Mouse (Mus musculus) kidney, postnatal 10 days (tissue): ENCODE measurements at regions not wholly inside any gene's neighbourhood (a gene's known extent, or its start where the extent isn't known, plus 50 kb on each side); places are given as distances from the start of the nearest gene placed in this dataset.

Source experiments
- DNase-seq: peaks from one replicate; pipeline ENCODE4 v3.0.0; 2021; ENCODE audit warnings: mixed read lengths

DNA sequence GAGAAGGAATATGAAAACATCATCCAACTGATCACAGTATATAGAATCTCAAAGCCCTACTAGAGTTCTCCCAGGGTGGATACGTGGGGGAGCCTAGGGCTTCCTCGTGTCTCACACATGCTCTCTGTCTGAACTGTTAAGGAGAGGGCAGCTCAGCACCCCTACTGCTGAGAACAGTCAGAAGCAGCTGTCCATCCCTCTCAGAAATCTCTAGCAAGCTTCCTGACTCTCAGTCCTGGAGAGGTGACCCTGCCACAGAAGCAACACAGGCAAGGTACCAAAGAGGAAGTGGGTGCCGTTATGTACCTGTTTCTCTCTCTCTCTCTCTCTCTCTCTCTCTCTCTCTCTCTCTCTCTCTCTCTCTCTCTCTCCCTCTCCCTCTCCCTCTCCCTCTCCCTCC is 317.7 kb upstream of the Trib2 start:
- DNase-seq, result no peak

DNA sequence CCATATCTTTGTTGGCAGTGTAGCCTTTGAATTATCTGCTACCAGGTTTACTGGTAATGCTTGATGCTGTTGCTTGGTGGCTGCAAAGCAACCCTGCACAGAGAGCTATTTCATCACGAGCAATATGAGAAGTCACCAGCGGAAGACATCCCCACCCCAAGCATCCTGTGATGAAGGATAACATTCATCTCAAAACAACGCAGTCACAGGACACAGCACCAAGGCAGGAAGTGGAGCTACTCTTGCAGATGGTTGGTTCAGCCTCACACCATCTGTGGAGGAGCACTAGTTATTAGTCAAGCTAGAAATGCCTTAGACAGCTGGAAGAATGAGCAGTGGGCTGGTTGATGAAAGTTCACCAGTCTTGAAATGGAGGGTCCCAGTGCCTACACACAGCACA is 316.5 kb upstream of the Trib2 start:
- no peak for DNase-seq

DNA sequence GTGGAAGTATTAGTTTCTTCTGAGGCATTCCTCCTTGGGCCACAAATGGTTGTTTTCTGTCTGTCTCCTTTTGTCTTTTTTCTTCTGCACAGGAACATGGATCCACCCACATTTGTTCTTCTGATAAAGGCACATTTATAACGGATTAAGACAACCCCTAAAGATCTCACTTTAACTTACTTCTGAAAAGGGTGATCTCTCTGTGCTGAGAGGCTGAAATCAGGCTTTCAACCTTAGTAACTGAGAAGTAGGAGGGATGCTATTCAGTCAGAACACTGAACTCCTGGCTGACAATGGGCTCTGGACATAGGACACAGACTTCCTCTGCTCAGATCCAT is 315.0 kb upstream of the Trib2 start:
- no peak for DNase-seq

DNA sequence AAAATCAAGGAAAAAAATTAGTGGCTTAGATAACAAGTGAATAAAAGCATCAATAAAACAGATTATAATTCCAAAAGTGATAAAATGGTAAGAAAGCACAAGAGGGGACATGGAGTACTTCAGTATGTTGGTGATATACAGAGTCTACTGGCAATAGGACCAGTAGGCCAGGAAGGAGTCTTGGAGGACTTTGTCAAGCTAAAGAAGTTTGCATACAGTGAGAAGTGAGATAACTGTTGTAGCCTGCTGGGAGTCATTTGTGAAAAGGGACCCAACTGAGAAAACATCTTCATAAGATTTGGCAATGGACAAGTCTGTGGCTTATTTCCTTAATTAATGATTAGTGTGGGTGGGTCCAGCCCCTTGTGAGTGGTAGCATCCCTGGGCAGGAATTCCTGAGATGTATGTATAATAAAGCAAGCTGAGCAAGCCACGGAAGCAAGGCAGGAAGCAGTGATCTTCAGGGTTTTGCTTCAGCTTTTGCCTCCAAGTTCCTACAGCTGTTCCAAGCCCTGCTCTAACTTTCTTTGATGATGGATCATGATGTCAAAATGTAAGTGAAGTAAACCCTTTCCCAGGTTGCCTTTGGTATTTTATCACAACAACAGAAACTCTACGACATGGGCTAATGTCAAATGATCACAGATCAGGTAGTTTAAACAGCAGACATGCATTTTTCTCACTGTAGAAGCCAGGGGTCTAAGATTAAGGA is 314.5 kb upstream of the Trib2 start:
- no peak for DNase-seq

DNA sequence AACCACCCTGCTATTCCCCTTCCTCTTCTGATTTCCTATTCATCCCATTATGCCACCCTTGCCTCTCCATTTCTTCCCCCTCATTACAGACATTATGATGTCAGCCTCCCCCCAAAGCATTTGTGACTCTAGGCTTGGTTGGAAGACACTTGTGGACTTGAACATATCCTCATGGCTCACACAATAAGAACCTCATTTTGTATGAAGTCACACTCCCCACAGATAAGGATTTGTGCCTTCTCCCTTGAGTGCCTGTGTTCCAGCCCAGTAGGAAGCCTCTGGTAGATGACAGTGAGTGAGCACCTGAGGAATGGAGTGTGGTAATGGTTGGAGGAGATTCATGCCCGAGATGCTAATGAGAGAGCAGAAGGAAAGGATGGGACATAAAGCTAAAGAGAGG is 313.9 kb upstream of the Trib2 start:
- DNase-seq, result no peak

DNA sequence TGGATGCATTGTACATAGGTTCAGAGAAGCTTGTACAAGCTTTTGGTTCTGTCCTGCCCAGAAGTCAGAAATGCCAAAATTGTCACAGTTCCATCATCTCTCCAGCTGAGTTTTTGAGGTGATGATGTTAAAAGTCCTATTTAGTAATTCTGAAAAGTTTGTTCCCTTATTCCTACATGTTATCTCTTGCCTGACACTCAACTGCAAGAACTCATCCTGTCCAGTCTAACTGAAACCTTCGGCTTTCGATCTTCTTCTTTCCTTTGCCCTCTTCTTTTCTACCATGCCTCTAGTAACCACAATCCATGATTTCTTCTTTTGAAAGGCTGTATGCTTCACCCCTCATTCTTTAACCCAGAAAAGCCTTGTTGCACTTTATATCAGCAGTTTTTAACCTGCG is 313.2 kb upstream of the Trib2 start:
- DNase-seq, result no peak

DNA sequence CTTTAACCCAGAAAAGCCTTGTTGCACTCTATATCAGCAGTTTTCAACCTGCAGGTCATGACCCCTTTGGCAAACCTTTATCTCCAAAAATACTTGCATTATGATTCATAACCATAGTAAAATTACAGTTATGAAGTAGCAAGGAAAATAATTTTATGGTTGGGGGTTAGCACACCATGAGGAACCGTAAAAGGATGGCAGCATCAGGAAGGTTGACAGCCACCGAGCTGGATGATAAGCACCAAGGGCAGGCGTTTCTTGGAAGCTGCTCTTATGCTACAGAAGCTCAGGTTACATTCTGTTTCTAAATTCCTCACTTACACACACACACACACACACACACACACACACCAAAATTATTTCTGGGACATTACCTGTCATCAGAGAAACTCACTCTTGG is 312.5 kb upstream of the Trib2 start:
- no peak for DNase-seq

DNA sequence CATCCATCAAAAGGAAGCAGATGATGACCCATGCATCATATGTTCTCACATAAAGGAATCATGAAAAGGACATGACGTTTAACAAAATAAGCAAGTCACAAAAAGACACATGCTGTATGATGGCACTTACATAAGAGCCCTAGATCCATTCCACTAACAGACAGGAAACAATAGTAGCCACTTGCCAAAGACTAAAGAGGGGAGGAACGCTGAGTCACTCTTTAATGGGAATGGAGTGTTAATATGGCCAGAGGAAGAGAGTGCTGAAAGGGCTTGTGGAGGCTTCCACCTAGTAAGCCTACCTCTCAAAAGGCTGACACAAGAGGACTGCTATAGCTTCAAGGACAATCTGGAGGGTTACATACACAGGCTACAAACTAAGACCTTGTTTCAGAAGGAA is 308.2 kb upstream of the Trib2 start:
- no peak for DNase-seq

DNA sequence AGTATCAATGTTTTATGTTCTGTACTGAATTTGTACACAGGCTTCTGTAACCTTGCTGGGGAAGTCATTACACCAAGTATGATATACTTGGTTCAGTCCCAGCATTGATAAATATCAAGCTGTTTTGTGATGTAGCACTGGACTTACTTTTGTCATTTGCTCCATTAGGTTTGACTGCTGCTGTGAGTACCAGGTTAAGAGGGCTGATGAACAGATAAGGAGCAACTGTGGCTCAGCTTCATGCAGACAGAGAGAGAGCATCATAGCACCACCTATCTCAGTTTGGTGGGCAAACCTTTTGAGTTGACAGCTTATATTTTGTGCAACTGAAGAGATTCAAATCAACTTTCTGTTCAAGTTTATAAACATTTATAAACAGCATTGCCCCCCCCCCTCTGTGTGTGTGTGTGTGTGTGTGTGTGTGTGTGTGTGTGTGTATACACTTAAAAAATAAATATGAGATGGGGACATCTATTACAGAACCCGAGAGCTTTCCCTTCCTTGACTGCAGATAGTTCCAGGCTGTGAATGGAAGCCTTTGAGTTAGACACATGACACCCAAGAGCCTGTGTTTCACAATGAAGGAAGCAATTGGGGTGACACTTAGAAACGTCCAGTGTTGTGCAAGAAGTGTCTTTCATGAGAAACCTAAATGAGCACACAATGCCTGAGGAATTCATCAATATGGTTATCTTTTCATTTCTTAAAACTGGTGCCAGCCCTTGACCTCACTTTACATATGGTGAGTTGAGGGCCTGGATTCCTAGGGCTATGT is 305.8 kb upstream of the Trib2 start:
- DNase-seq, result no peak

DNA sequence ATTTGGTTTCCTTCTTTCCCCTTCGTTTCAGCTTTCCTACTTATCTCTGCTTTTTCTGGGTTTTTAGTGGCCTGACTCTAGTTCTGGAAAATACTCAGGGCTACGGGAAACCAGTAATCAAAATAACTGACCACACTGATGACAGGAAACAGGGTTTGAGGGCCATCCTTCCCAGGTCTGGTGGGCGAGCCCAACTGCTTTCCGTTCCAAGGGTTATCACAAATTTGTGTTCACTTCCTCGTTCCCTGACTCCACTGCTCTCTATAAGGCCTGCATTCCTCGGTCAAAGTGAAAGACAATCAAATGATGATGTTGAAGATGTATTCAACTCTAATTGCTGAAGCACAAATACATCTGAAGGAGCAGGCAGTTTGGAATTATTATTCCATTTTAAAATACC is 305.1 kb upstream of the Trib2 start:
- DNase-seq, result no peak

DNA sequence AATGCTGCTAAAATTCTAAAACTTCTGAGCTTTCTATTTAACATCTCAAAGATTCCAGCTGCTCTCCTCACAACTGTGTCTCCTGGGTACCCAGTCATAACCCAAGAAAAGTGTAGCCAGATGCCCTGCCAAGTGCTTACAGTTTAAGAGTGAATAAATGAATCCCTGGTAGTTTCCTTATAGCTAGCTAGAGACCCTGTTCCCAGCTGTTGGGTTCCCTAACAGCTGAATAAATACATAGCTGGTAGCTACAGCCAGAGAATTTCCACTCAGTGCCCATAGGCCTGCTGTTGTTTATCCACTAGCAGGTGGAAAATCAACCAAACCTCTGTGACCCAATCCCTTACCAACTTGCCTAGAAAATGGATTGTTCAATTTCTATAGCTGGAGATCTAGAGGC is 302.0 kb upstream of the Trib2 start:
- no peak for DNase-seq

DNA sequence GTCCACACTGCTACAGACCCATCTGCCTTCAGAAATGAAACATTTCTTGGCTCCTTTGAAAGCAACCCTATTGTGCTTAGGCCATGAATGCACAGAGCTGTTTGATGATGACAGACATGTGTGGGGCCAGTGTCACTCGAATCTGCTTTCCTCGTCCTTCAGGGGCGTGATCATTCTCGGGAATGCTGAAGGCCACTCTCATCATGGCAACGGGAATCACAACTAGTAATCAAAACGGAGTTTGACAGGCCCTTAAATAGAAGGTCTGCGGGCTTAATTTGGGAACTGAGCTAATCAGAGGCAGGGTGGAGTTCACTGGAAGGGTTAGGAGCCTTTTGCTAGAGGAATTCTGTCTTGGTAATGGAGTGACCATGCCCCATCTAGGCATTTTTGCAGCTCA is 290.2 kb upstream of the Trib2 start:
- DNase-seq, result no peak

DNA sequence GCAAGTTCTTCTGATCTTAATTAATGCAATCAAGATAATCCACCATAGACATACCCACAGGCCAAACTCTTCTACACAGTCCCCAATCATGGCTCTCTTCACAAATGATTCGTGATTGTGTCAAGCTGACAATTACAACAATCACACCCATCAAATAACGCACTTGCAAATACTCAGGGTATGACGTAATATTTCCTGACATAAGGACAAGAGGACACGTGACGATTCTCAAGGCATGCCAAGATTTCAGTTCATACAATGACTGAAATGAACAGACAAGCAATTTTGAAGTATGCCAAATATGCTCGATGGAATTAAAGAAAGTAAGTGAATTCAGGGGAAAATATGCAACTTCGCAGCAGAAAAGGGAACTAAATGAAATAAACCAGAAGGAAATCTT is 282.1 kb upstream of the Trib2 start:
- no peak for DNase-seq

DNA sequence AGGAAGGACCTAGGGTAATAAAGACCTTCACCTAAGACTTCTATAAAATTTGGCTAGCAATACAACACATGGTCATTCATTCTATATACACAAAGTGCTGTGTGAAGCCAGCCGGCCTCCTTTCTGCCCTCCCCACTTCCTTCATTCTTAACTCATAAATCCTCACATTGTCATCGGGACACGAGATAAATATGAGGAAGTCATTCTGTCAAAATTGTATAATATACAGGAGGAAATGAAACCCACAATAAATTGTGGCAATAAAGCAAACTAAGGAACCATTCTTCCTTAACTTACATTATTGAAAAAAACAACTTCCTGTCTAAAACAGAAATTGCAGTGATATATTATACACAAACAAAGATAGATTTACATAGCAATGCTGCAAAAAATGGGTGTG is 275.9 kb upstream of the Trib2 start:
- DNase-seq, result no peak

DNA sequence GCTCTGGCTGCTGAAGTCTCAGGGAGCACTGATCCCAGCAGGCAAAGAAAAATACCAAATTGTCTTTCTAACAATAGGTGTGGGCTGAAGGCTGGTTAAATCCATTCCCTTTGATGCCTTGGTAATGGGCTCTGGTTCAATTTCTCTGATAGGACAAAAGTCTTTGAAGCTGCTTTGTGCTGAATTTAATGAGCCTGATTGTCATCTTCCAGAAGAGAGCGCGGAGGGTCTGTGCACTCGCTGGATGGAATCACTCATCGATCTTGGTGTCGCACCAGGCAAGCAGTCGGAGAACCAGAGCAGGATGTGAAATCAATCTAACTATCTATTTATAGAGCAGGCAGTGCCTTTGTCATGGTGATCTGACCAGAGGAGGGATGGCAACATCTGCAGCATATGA is 274.6 kb upstream of the Trib2 start:
- no peak for DNase-seq

DNA sequence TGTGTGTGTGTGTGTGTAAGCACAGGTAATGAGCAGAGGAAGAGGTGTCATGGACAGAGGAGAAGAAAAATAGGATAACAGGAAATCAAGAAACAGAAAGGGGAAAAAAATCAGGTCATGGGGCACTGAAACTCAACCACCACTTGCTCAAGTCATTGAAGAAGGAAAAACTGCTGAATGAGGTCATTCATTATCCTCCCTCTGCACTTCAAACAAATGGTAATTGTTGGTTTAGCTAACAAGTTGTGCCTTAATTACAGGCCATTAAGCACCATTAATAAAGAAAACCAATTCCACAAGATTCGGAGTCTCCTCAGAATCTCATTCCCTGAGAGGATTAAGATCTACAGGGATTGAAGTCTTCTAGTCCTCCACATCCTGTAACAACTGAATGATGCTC is 266.5 kb upstream of the Trib2 start:
- no peak for DNase-seq

DNA sequence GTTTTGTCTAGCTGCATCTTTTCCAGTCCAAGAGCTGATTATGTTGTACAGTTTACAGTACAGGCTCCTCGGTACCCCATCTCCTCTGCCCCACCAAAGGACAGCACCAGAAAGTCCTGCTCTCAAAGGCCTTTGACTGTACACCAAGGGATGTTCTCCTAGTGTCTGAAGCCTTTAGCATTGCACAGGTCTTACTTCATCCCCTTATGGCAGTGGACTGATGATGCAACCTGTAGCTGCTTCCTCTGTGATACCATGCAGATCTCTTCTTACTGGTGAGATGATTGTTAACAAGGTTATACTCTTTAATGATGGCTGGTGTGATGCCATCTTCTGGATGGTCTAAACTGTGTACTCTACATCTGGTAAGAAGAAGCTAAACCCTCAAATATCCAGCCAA is 260.5 kb upstream of the Trib2 start:
- no peak for DNase-seq

DNA sequence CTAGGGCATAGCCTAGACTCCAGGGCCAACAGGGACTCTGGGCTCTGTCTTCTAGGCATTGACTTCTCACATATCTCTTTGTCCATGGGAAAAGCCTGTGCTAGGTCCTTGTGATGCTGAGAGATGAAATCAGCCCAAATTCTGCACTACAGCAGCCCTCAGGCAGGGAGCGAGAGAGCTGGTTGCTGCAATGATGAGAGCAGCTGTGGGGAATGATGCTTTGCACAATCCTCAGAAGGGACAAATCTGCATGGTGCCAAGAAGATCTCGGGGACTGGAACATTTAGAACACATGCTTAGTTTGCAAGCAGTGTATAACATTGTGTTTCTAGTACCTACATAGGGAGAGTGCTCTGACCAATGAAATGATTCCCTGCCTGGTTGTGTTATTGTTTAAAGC is 259.2 kb upstream of the Trib2 start:
- no peak for DNase-seq

DNA sequence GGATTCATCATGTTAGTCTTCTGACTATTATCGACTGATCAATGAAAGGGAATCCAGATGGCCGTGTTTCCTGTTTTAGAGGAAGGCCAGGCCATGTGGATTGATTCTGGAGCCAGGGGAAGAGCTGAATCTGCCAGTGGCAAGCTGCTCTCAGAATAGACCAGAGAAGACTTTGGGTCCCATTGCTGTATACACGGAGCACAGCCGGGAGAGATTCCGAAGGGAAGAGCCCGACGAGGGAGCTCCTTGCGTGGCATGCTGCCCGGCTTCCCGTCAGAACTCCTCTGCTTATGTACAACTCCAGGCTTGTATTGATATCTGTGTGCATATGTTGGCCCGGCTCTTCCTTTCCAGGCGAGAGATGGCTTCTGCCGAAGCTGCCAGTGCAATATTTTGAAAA is 252.2 kb upstream of the Trib2 start:
- DNase-seq, result no peak

DNA sequence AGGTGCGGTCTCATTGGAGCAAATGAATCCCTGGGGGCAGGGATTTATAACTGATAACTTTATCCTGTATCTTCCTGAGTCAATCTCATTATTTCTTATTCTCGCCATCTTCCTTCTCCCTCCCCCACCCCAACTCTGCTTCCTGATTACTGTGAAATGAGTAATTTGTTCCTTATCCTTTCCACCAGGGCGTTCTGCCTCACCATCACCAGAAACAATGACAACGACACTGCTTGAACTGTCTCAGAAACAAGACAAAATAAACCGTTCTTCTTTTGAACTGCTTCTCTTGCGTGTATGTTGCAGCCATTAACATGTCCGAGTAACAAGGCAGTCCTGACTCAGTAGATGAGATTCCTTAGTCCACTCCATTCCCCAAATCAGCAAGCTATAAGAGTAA is 246.0 kb upstream of the Trib2 start:
- no peak for DNase-seq

DNA sequence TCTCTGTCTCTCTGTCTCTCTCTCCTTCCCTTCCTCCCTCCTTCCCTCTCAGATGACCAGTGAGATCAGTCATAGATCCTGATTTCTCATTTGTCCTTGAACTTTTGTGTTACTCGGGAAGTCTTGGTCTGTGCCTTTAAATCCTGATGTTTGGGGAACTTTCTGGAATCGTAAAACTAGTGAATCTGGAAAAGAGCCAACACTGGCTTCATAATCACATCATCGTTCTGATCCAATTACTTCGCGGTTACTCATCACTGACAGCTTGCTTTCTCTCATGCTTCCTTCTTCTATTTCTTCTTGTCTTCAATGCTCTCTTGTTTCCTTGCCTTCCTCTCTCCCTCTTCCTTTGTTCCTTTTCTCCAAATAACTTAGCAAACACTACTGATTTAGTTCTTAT is 243.7 kb upstream of the Trib2 start:
- no peak for DNase-seq

DNA sequence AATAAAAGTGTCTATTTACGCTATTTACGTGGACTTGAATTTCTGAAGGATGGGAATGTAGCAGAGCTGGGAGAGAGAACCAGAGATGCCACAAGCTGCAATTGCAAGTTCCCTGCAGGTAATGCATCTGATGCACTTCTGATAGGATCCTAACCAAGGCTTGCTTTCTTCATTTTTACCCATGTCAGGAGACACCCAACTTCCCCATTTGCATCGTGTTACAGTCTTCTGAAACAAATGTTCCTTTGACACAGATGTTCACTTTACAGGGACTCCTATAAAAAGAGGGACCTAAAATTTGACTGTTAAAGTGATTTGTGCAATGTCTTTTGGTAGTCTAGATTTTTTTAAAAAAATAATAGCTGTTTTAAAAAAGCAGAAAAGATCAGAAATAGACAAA is 241.5 kb upstream of the Trib2 start:
- DNase-seq, result no peak

DNA sequence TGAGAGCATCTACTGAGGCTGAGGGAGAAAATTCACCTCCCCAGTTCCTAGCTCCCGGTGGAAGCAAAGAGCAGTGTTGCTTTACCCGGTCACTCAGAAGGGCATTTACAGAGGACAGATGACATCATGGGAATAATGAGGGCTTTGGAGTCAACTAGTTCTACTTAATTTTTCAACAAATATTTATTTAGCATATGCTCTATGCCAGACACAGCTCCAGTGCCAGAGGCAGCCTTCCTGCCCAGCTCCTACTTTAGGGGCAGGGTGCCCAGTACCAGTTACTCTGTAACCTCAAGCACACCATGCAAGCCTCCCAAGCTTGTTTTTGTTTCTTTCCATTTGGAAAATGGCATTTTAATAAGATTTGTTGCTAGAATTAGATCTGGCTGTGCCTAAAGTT is 240.1 kb upstream of the Trib2 start:
- DNase-seq, result peak; percentile 19

DNA sequence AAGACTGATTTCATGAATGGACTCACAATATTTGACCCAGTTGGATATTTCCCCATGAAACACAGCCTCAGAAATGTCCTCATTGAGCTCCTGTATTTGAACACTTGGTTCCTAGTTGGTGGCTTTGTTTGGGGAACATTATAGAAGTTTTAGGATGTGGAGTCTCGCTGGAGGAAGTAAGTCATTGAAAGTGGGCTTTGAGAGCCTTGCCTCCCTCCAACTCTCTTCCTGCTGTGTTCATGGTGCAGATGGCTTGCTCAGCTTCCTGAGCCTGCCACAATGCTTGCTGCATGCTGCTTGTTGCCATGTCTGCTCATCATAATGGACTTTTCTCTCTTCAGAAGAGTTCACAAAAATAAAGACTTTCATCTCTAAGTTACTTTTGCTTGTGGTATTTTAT is 239.5 kb upstream of the Trib2 start:
- no peak for DNase-seq

DNA sequence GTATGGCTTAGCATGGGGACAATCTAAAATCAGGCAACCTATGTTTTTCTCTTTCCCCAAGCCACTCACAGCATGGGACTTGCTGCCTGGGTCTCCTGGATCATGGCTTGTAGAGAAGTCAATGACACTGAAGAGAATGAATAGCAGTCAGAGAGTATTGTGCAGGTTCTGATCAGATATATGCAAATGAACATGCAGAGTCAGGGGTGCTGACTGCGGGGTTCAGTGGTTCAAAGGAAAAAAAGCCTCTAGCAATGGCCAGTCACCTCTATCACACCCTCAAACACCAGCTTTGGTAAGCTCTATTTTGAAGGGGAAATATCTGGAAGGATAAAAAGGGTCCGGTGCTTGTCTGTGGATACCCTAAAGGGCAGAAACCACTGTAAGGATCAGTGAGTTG is 237.9 kb upstream of the Trib2 start:
- no peak for DNase-seq
